Mouse (Mus musculus): ENCODE measurements around the gene Peak1.

DNA sequence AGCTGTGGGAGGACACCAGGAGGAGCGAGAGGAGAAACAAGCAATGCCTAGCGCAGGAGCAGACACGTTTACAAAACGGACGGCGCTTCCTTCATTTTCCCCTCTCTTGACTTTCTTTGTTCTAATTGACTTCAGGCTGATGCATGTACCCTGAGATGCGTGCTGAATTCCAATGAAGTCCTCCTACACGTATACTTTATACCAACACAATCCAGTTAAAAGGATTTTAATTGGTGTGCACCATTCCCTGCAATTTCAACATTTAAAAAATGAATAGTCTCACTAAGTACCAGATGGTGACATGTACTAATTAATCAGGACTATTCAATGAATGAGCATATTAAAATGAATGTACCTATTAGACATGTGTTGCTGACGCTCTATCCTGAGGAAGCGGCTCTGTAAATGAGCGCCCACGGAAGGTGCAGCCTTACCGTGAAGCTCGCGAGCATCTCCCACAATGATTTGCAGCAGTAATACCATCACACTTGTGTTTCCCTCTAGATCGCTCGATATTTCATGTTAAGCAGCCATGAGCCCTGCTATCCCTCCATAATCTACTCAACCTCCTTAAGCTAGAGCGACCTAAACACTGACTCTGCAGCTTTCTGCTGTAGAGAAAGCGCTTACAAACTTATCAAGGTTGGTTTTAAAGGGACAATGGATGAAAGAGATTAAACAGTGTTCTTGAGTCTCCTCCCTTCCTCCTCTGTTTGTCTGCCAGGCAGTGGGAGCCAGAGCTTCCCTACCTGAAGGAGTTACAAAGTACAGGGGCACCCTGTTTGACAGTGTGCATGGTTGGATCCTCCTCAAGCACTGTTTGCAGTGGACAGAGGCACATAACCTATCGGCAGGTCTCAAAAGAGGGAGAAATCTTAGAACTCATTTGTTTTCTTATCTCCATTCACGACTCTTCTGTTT, 146.3 kb downstream of the Peak1 start:
- no peak for TF ChIP-seq CTCF (conservative IDR thresholded peaks at IDR 0.05; ENCODE audit: low read length)
- TF ChIP-seq POU5F1 (IDR thresholded peaks at IDR 0.05; ENCODE audit: borderline replicate concordance, low read length): no peak
- no peak for TF ChIP-seq NANOG (IDR thresholded peaks at IDR 0.05; ENCODE audit: borderline replicate concordance, low read length)

Data from E14TG2a.4 (cell line).